Mouse (Mus musculus) megakaryocyte, adult 5-6 weeks (primary cell): ENCODE results near the gene Dlg1. TPM values are rescaled to one million over a fixed set of nuclear protein-coding genes. Genes with fewer than 3 reads are reported as not detected.

Experiments
- ATAC-seq: 2 replicates; pipeline ENCODE4 v1.8.0; 2016; ENCODE audit warnings: mild to moderate bottlenecking, inconsistent platforms; ENCODE audit not compliant: poor library complexity, severe bottlenecking
- total RNA-seq, 2 experiments: library from RNA; stranded (forward) in 1 of 2; stranded (reverse) in 1 of 2; fragments of 153-499, 151-499 nt in 1 of 2; fragments of 221-1000, 200-1000 nt in 1 of 2; gene quantifications; 2 replicates each; pipeline versions ENCODE4 v1.2.3 to v1.2.4; 2015 to 2017

The Dlg1 gene
- total RNA-seq, 2 experiments from 2014 or later, result 22.4 to 48.1 TPM

GRCm38 (mm10) chr16:31655531-31655930 is 7.7 kb upstream of the Dlg1 start:
- no peak for ATAC-seq

GRCm38 (mm10) chr16:31657502-31657901 is 5.7 kb upstream of the Dlg1 start:
- ATAC-seq, result no peak

GRCm38 (mm10) chr16:31658539-31659334 is 4.5 kb upstream of the Dlg1 start:
- ATAC-seq, result no peak

- ATAC-seq, result no peak
Observed at GRCm38 (mm10) chr16:31659453-31659852, 3.8 kb upstream of the Dlg1 start.

GRCm38 (mm10) chr16:31662556-31663378 is 476 bp upstream of the Dlg1 start:
- no peak for ATAC-seq

GRCm38 (mm10) chr16:31664287-31664597 is 999 bp downstream of the Dlg1 start:
- ATAC-seq, result no peak; the same call in 1 of the 2 replicates

GRCm38 (mm10) chr16:31672202-31672601 is 9.0 kb downstream of the Dlg1 start:
- no peak for ATAC-seq

- ATAC-seq, result no peak
Observed at GRCm38 (mm10) chr16:31677463-31677862, 14.2 kb downstream of the Dlg1 start.

- ATAC-seq, result no peak
Observed at GRCm38 (mm10) chr16:31682291-31682690, 19.0 kb downstream of the Dlg1 start.

- no peak for ATAC-seq
Observed at GRCm38 (mm10) chr16:31683670-31684430, 20.6 kb downstream of the Dlg1 start.

- ATAC-seq, result no peak
Observed at GRCm38 (mm10) chr16:31684771-31685170, 21.5 kb downstream of the Dlg1 start.

GRCm38 (mm10) chr16:31687766-31688165 is 24.5 kb downstream of the Dlg1 start:
- ATAC-seq, result no peak

GRCm38 (mm10) chr16:31695286-31696020 is 32.2 kb downstream of the Dlg1 start:
- ATAC-seq, result no peak

- ATAC-seq, result no peak
Observed at GRCm38 (mm10) chr16:31696367-31696766, 33.1 kb downstream of the Dlg1 start.

GRCm38 (mm10) chr16:31697341-31697740 is 34.1 kb downstream of the Dlg1 start:
- ATAC-seq, result no peak

- ATAC-seq, result no peak
Observed at GRCm38 (mm10) chr16:31705213-31705612, 42.0 kb downstream of the Dlg1 start.

GRCm38 (mm10) chr16:31705904-31706303 is 42.7 kb downstream of the Dlg1 start:
- no peak for ATAC-seq

- ATAC-seq, result no peak
Observed at GRCm38 (mm10) chr16:31707326-31707725, 44.1 kb downstream of the Dlg1 start.

- no peak for ATAC-seq
Observed at GRCm38 (mm10) chr16:31722991-31723390, 59.7 kb downstream of the Dlg1 start.

GRCm38 (mm10) chr16:31724121-31724520 is 60.9 kb downstream of the Dlg1 start:
- no peak for ATAC-seq

- no peak for ATAC-seq
Observed at GRCm38 (mm10) chr16:31724818-31725217, 61.6 kb downstream of the Dlg1 start.
